8 mouse cellular contexts compared by ENCODE assay signal in the genomic region with DNA sequence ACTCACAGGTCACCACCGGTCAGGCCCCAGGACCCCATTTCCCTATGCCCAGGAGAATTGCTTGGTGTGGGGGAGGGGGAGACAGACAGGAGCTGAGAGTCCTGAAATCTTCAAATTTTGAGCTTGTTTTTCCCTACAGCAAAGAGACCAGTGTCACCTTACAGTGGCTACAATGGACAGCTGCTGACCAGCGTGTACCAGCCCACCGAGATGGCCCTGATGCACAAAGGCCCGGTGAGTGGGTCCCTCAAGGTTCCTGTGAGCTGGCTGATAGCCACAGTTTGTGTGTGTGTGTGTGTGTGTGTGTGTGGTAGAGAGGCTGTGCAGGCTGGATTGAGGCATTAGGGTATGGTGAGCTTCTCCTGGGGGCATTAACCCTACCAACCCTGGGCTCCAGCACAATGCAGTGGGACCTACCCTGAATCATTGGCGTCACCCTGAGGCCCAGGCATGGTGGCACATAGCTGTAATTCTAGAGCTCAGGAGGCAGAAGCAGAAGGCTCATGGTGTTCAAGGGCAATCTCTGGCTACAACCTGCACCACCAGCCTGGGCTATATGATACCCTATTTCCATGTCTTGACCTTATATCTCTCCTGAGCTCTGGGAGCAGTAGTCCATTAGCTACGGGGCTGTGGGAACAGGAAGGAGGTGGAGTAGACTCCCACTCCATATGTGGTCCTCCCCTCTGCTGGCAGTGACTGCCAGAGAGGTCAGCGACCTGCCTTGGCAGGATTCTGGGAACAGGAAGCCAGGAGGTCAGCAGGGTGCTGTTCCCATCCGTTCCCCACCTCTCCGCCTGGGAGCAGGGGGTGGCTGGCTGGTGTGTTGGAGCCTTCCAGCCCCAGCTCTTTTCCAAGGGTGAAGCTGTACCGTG. TPM values are rescaled to one million over a fixed set of nuclear protein-coding genes. Genes with fewer than 3 reads are reported as not detected.
A peak's percentile ranks its signal among the peaks of the same experiment; 100 is the strongest.
DNase-seq lines count a peak whose midpoint lies in the region; ATAC-seq lines count a peak whose summit lies in the region.
"Had no signal": no experiment of that assay in that cellular context is flagged by ENCODE, and none has a peak within 500 bp of the region (broad histone marks: within the 10 kb centered on the region; RNA-seq: fewer than 3 reads in every experiment).

No protein-coding gene starts in this region.

- H3K9ac ChIP-seq in heart, embryonic 14.5 days (ENCODE audit: low read length) = peak overlapping the region; percentile 25
- H3K9ac ChIP-seq: limb, embryonic 13.5 days had no signal

- peak; percentile 69 for DNase-seq in adrenal gland, postnatal 10 days
- peak; percentile 83 for DNase-seq in cerebellum, adult 9-10 months
- no peak for DNase-seq in limb, embryonic 10.5 days (ENCODE audit: low spot score)
- DNase-seq in testis, postnatal 14 days (ENCODE audit: low spot score) = peak; percentile 41
- no peak for DNase-seq in retina, embryonic 14.5 days (ENCODE audit: low spot score)

- H3K27ac ChIP-seq in heart, embryonic 14.5 days (replicated peaks in 1 of 2; ENCODE audit: control insufficient read depth in 1 of 2, insufficient read depth in 1 of 2, low read depth in 2 of 2, low read length in 2 of 2) = peak overlapping the region; percentile 60 to 79
- peak overlapping the region; percentile 50 for H3K27ac ChIP-seq in limb, embryonic 10.5 days
- H3K27ac ChIP-seq: limb, embryonic 13.5 days had no signal

- WGBS in heart, embryonic 14.5 days = 43% methylated on average over 10 of the region's 10 CpGs
- 45% methylated on average over 10 of the region's 10 CpGs for WGBS in limb, embryonic 10.5 days

- ATAC-seq in heart, embryonic 14.5 days (ENCODE audit: insufficient number of reproducible peaks, insufficient read depth, low FRiP score, low read depth) = peak; percentile 72
- ATAC-seq in activated CD4-positive, CD25-positive, alpha-beta regulatory T cell, adult 4 months = no peak

- no peak overlapping the region for H3K4me3 ChIP-seq in heart, embryonic 14.5 days (ENCODE audit: control insufficient read depth in 1 of 2, insufficient read depth in 1 of 2, low read depth in 1 of 2, low read length in 2 of 2)
- H3K4me3 ChIP-seq in limb, embryonic 10.5 days = no peak overlapping the region
- H3K4me3 ChIP-seq: limb, embryonic 13.5 days had no signal

- H3K27me3 ChIP-seq in heart, embryonic 14.5 days (ENCODE audit: control insufficient read depth, insufficient read depth, low read length) = no peaks in the 10 kb centered on the region
- H3K27me3 ChIP-seq in limb, embryonic 10.5 days (ENCODE audit: low read depth, poor library complexity, severe bottlenecking) = no peaks in the 10 kb centered on the region
- H3K27me3 ChIP-seq: limb, embryonic 13.5 days had no signal

- H3K36me3 ChIP-seq in heart, embryonic 14.5 days (ENCODE audit: control insufficient read depth, insufficient read depth, low read length) = peaks cover 28% of the 10 kb centered on the region
- H3K36me3 ChIP-seq in limb, embryonic 10.5 days = peaks cover 83% of the 10 kb centered on the region

- H3K9me3 ChIP-seq in heart, embryonic 14.5 days (ENCODE audit: control insufficient read depth, low read length) = no peaks in the 10 kb centered on the region
- no peaks in the 10 kb centered on the region for H3K9me3 ChIP-seq in limb, embryonic 10.5 days (replicated peaks)
- H3K9me3 ChIP-seq: limb, embryonic 13.5 days had no signal

- H3K4me1 ChIP-seq in heart, embryonic 14.5 days (ENCODE audit: control insufficient read depth in 2 of 2, insufficient read depth in 2 of 2, low read length in 2 of 2) = peaks cover 23 to 26% of the 10 kb centered on the region in 2 experiments
- peaks cover 34% of the 10 kb centered on the region for H3K4me1 ChIP-seq in limb, embryonic 10.5 days

- peak overlapping the region; percentile 36; the same call in 1 of the 2 replicates for H3K4me2 ChIP-seq in heart, embryonic 14.5 days (ENCODE audit: low read length)
- H3K4me2 ChIP-seq: limb, embryonic 13.5 days had no signal

RNA-seq across cellular contexts. Expression of gene Gprc5c, which starts 15.8 kb away (rescaled TPM):
- 10 to 100 TPM; 26.2 to 27.9 TPM for total RNA-seq in adrenal gland, postnatal 10 days (2021)
- 15.2 and 18.0 TPM in 2 replicates for polyA plus RNA-seq in heart, embryonic 14.5 days (2014; fragmentation: Nextera tagmentation; extraction: Ambion mirVana)
- 40.7 and 50.1 TPM in 2 replicates for polyA plus RNA-seq in limb, embryonic 10.5 days (2016; fragmentation: Nextera tagmentation; extraction: Ambion mirVana)
- under 1 TPM in 1 of 2 experiments, not detected in 1; 0.15 TPM for polyA plus RNA-seq in activated CD4-positive, CD25-positive, alpha-beta regulatory T cell, adult 4 months (2017; shearing (Covaris generic))

RNA-seq across cellular contexts. Expression of gene Cd300a, which starts 23.1 kb away (rescaled TPM):
- 1 to 10 TPM; 1.3 to 1.5 TPM for total RNA-seq in adrenal gland, postnatal 10 days (2021)
- polyA plus RNA-seq in heart, embryonic 14.5 days (2014; fragmentation: Nextera tagmentation; extraction: Ambion mirVana) = 1.1 and 1.4 TPM in 2 replicates
- 0.49 and 0.67 TPM in 2 replicates for polyA plus RNA-seq in limb, embryonic 10.5 days (2016; fragmentation: Nextera tagmentation; extraction: Ambion mirVana)
- polyA plus RNA-seq in activated CD4-positive, CD25-positive, alpha-beta regulatory T cell, adult 4 months (2017; shearing (Covaris generic)) = under 1 TPM in 1 of 2 experiments, not detected in 1; 0.12 TPM

Comparison
In these comparisons a context has a peak if more than half of its experiments do, and no peak if none do; other contexts are left out.
1. DNase-seq: peak in adrenal gland, postnatal 10 days (single experiment), cerebellum, adult 9-10 months (single experiment) and testis, postnatal 14 days (single experiment); none in limb, embryonic 10.5 days (single experiment) and retina, embryonic 14.5 days (single experiment).
2. RNA of gene Gprc5c, which starts 15.8 kb away (polyA plus RNA-seq): 40.7 to 50.1 TPM in limb, embryonic 10.5 days and 15.2 to 18.0 TPM in heart, embryonic 14.5 days; 0.15 TPM in activated CD4-positive, CD25-positive, alpha-beta regulatory T cell, adult 4 months; every median in the first group is over 10 times any median in the second.